Mouse (Mus musculus) right cerebral cortex, postnatal 10 days (tissue): Measurements from ENCODE around the gene Stat2.

ENCODE experiments used
- DNase-seq, 2 experiments: peaks; one replicate each; pipeline ENCODE4 v3.0.0; 2021; ENCODE audit warnings: low spot score in 2 of 2

The Stat2 gene

DNA sequence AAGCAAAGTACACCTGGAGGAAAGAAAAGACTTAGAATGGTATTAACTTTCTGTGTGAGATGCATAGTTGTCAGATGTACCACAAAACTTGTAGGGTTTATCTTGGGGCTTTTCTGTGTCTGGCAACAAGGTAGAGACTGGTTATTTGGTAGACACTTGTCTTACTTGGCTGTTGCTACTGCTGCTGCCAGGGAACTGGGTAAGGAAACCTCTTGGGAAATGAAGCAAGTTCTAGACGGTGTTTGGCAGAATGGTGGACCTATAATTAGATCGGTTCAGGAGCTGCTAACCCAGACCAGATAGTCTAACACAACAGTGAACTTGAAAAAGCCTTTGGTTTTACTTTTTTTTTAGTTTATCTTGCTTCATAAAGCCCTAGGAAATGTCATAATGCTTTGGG lies 68.6 kb downstream of the Stat2 start:
- no peak for DNase-seq

DNA sequence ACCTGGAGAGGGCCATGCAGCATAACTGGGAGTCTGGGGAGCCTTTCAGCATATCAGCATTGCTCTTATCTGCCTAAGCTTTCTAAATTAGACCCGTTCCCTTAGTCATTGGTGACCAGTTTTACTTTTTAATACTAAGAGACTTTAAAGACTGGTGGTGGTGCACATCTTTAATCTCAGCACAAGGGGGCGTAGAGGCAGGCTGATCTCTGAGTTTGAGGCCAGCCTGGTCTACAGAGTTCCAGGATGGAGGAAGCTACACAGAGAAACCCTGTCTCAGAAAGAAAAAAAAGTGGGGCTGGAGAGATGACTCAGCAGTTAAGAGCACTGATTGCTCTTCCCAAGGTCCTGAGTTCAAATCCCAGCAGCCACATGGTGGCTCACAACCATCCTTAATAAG lies 69.9 kb downstream of the Stat2 start:
- no peak for DNase-seq
